Mouse (Mus musculus) liver, adult 2 months (tissue): ENCODE measurements around the gene Aurkb.

Experiments
- CTCF ChIP-seq: fragments of 200-500 bp; IDR thresholded peaks from 2 replicates; pipeline ENCODE4 v1.5.1; 2011; ENCODE audit warnings: low read depth, low read length, control low read depth
- POLR2A ChIP-seq: fragments of 200-500 bp; IDR thresholded peaks from 2 replicates; pipeline ENCODE4 v1.6.1; 2011; ENCODE audit warnings: low read length, control low read depth; ENCODE audit not compliant: insufficient read depth; ENCODE audit errors: extremely low read depth

DNA sequence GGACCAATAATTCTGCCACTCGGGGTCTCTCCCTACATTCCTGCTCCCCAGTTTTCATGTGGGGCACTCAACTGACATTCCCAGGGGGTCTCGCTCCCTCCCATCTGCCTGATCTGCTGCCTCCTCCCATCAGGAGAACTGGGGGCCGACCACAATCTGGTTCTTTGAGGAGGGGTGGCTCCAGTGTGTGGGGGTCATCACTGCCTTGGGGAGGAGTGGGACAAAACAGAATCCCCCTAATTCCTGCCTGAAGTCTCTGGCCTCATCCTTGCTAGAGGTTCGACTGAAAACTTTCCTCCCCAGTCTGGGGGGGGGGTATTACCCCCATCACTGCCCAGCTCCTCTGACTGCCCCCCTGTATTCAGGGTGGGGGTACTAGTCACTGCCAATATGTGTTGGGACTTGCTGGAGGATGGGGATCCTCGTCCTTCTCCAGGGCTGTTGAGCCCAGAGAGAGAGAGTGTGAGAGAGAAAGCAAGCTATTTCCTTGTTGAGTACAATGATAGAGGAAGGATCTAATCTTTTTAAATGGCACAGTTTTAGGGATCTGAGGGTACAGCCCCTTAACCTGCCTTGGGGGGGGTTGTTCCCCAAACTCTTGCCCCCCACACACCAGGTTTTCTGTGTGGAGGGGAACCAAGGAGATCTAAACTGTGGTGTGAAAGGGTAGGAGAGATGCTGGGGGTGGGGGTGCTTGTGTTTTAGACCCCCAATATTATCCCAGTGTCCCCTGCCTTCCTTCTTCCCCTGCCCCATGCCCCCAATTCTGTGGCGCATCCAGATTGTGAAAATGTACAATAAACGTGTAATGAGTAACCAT, 46.3 kb downstream of the Aurkb start:
- TF ChIP-seq POLR2A, result no peak
- TF ChIP-seq CTCF, result no peak
